Mouse (Mus musculus): ENCODE results near the gene Sgca.

GRCm38 (mm10) chr11:94937335-94937781 is 38.8 kb downstream of the Sgca start:
- TF ChIP-seq CTCF (IDR thresholded peaks at IDR 0.05; ENCODE audit: low read depth) (no peak), EP300 (IDR thresholded peaks at IDR 0.05; ENCODE audit: low read depth) (no peak)
